Mouse (Mus musculus) limb, embryonic 15.5 days (tissue): ENCODE data around the gene Foxj2. TPM values are rescaled to one million over a fixed set of nuclear protein-coding genes. Genes with fewer than 3 reads are reported as not detected.
A peak's percentile ranks its signal among the peaks of the same experiment; 100 is the strongest.

ENCODE experiments used
- ATAC-seq: fragments of 200-750 bp; cut with Nextera tagmentation; 2 replicates; pipeline ENCODE4 v1.8.0; 2017; ENCODE audit warnings: low read depth, moderate TSS enrichment; ENCODE audit not compliant: insufficient number of reproducible peaks, low FRiP score, low TSS enrichment
- H3K27ac ChIP-seq: fragments of 300-500 bp; sonication (generic); 2 replicates; pipeline ENCODE4 v1.5.1; 2015; ENCODE audit warnings: moderate library complexity, mild to moderate bottlenecking, inconsistent platforms
- H3K27me3 ChIP-seq: fragments of 300-500 bp; sonication (generic); 2 replicates; pipeline ENCODE4 v1.6.1; 2015; ENCODE audit warnings: inconsistent platforms
- H3K36me3 ChIP-seq: fragments of 300-500 bp; sonication (generic); 2 replicates; pipeline ENCODE4 v1.6.1; 2015; ENCODE audit warnings: inconsistent platforms
- H3K4me1 ChIP-seq: fragments of 300-500 bp; sonication (generic); 2 replicates; pipeline ENCODE4 v1.6.1; 2015; ENCODE audit warnings: inconsistent platforms
- H3K4me2 ChIP-seq: fragments of 300-500 bp; sonication (generic); 2 replicates; pipeline ENCODE4 v1.6.1; 2015; ENCODE audit warnings: mild to moderate bottlenecking, inconsistent platforms
- H3K4me3 ChIP-seq: fragments of 300-500 bp; sonication (generic); 2 replicates; pipeline ENCODE4 v1.5.1; 2015; ENCODE audit warnings: mild to moderate bottlenecking, inconsistent platforms
- H3K9ac ChIP-seq: fragments of 300-500 bp; sonication (generic); 2 replicates; pipeline ENCODE4 v1.6.1; 2015; ENCODE audit warnings: inconsistent platforms
- H3K9me3 ChIP-seq: fragments of 300-500 bp; sonication (generic); 2 replicates; pipeline ENCODE4 v1.6.1; 2016; ENCODE audit warnings: inconsistent platforms
- WGBS: fragments of 180-500 bp; shearing (Covaris S2); methylation state at CpG from one replicate; pipeline ENCODE4 v1.1.7; 2015; 5-methylcytosine and 5-hydroxymethylcytosine counted together
- polyA plus RNA-seq: library from polyadenylated mRNA; unstranded; fragments of >200 nt; fragmentation: Nextera tagmentation; extraction: Ambion mirVana; gene quantifications from 2 replicates; pipeline ENCODE4 v1.2.1, GENCODE M21; 2015

Foxj2 gene
- polyA plus RNA-seq, 1 experiment from 2014 or later: 7.1 TPM

DNA sequence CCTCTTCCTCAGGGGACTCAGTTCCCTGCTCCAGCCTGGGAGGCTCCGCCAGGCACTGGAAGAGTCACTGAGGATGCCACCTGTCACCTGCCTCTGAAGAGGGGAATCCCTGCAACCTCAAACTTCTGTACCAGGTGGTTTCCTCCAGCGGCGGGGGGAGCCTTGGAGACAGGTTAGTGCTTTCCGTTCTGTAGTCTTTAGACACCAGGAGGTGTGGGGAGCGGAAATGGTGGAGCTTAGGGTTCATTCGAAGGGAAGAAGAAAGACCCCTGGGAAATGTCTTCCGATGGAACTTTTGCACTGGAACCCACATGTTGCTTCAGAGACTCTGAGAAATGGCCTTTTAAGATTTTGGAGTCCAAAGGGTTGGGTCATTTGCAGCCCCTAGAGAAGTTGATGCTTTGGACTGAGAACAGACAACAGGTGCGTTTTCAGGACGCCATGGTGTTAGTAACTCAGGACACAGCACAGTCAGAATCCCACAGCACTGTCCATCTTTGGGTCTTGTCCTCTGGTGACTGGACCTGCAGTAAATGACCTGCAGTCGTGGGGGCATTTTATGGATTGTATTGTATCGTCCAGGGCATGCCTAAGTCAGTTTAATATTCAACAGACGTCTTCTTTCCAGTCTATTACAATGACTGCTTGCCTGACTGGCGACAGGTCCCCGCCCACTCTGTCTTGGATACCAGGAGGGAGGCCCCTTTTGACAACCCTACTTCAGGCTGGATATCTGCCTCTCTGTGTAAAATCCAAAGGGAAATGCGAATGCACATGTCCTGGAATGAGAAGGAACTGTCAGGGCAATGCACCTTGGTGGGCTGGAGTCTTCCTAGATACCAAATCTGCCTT, 1.3 kb downstream of the Foxj2 start:
- Histone ChIP-seq H3K27me3 (no peaks in the 10 kb centered on the region), H3K4me2 (peak overlapping the region; percentile 77), H3K9ac (0 out of 2 replicates have a peak overlapping the region, but pooled peaks have one; percentile 96), H3K4me3 (peak overlapping the region; percentile 92), H3K27ac (no peak overlapping the region), H3K36me3 (no peaks in the 10 kb centered on the region), H3K9me3 (no peaks in the 10 kb centered on the region), H3K4me1 (peaks cover 46% of the 10 kb centered on the region)
- ATAC-seq: no peak
- 36% methylated on average over 15 of the region's 15 CpGs for WGBS

DNA sequence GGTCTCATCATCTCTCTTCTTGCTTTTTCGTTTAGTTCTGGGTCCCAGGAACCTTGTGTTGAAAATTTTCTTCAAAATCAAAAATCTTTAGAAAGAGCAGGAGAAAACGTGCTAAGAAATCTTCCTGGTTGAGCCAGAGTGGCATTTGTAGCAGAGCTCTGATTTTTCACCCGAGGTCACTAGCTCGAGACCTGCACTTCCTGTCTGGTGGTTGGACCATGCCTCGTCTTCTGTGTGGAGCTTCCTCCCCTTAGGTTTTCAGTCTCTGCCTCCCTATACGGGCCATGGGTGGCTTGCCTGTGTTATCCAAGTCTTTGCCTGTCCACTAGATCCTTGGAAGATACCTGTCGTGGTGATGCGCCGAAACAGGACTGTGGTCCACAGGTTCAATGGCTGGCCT, 2.1 kb downstream of the Foxj2 start:
- Histone ChIP-seq H3K4me1 (peaks cover 53% of the 10 kb centered on the region), H3K27ac (no peak overlapping the region), H3K9ac (no peak overlapping the region), H3K9me3 (no peaks in the 10 kb centered on the region), H3K27me3 (no peaks in the 10 kb centered on the region), H3K36me3 (no peaks in the 10 kb centered on the region), H3K4me3 (no peak overlapping the region), H3K4me2 (peak overlapping the region; percentile 77; the same call in 1 of the 2 replicates)
- no peak for ATAC-seq
- WGBS: 72% methylated on average over 9 of the region's 9 CpGs

- H3K9ac ChIP-seq: no peak overlapping the region
- no peaks in the 10 kb centered on the region for H3K9me3 ChIP-seq
- H3K27ac ChIP-seq: peak overlapping the region; percentile 50
- no peak overlapping the region for H3K4me3 ChIP-seq
- H3K36me3 ChIP-seq: peaks cover 10% of the 10 kb centered on the region; the same call in 1 of the 2 replicates
- 55% methylated on average over 10 of the region's 10 CpGs for WGBS
- H3K4me1 ChIP-seq: peaks cover 53% of the 10 kb centered on the region
- peak overlapping the region; percentile 14; the same call in 1 of the 2 replicates for H3K4me2 ChIP-seq
- no peaks in the 10 kb centered on the region for H3K27me3 ChIP-seq
- ATAC-seq: no peak
Observed at GRCm38 (mm10) chr6:122824086-122824485, 4.4 kb downstream of the Foxj2 start.

DNA sequence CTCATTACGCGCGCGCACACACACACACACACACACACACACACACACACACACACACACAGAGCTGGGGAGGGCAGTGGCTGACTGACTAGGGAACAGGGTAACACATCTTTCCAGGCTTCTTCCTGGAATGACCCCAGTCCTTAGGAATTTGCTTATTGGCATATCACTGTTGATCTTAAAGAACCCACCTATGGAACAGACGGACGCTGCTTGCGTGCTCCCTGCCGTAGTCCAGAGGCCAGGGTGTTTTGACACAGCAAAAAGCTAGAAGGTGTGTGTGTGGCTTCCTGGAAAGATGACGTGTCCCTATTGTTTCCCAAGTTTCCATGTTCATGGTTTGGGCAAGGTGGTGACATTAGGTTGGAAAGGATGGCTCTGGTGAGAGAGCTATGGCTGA, 5.5 kb downstream of the Foxj2 start:
- H3K4me2 ChIP-seq: no peak overlapping the region
- no peak overlapping the region for H3K27ac ChIP-seq
- H3K36me3 ChIP-seq: peaks cover 19% of the 10 kb centered on the region
- no peak overlapping the region for H3K9ac ChIP-seq
- no peak overlapping the region for H3K4me3 ChIP-seq
- no peak for ATAC-seq
- WGBS: 87% methylated on average over 9 of the region's 9 CpGs
- no peaks in the 10 kb centered on the region for H3K27me3 ChIP-seq
- H3K4me1 ChIP-seq: peaks cover 53% of the 10 kb centered on the region
- no peaks in the 10 kb centered on the region for H3K9me3 ChIP-seq

- 2% methylated on average over 29 of the region's 29 CpGs for WGBS
- ATAC-seq: peak; percentile 62
Observed at GRCm38 (mm10) chr6:122825923-122826742, 6.4 kb downstream of the Foxj2 start.

GRCm38 (mm10) chr6:122828086-122828485, 8.4 kb downstream of the Foxj2 start:
- Histone ChIP-seq H3K4me1 (peaks cover 26% of the 10 kb centered on the region), H3K4me3 (no peak overlapping the region), H3K4me2 (no peak overlapping the region), H3K27me3 (no peaks in the 10 kb centered on the region), H3K36me3 (peaks cover 43% of the 10 kb centered on the region), H3K27ac (no peak overlapping the region), H3K9ac (no peak overlapping the region), H3K9me3 (no peaks in the 10 kb centered on the region)
- WGBS: 52% methylated on average over 13 of the region's 13 CpGs
- no peak for ATAC-seq

More at GRCm38 (mm10) chr6:122825923-122826742, 6.4 kb downstream of the Foxj2 start:
- Histone ChIP-seq H3K4me2 (peak overlapping the region; percentile 78), H3K4me1 (peaks cover 43% of the 10 kb centered on the region), H3K27me3 (no peaks in the 10 kb centered on the region), H3K4me3 (peak overlapping the region; percentile 39), H3K9ac (peak overlapping the region; percentile 20; the same call in 1 of the 2 replicates), H3K27ac (peak overlapping the region; percentile 69), H3K9me3 (no peaks in the 10 kb centered on the region), H3K36me3 (peaks cover 27% of the 10 kb centered on the region)

GRCm38 (mm10) chr6:122832880-122833279, 13.2 kb downstream of the Foxj2 start:
- Histone ChIP-seq H3K36me3 (peaks cover 89% of the 10 kb centered on the region), H3K9ac (no peak overlapping the region), H3K9me3 (no peaks in the 10 kb centered on the region), H3K4me1 (no peaks in the 10 kb centered on the region), H3K27ac (no peak overlapping the region), H3K27me3 (no peaks in the 10 kb centered on the region), H3K4me2 (no peak overlapping the region), H3K4me3 (no peak overlapping the region)
- 70% methylated on average over 7 of the region's 7 CpGs for WGBS
- ATAC-seq: no peak

DNA sequence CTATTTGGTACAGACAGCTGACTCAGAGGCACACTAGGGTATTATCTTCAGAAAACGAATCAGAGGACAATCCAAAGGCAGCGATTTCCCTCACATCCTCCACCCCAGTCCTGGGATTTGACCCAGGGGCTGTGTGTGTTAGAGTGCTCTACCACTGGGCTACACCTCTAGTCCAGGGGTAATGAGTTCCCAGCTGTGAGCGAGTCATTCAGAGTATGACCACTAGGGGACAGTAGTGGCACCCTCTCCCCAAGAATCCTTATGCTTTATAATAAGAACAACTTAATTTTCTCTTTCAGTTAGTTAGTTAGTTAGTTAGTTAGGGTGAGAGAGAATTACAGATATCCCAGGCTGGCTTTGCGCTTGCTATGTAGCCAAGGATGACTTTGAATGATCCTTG, 14.7 kb downstream of the Foxj2 start:
- Histone ChIP-seq H3K4me2 (no peak overlapping the region), H3K36me3 (peaks cover 91% of the 10 kb centered on the region), H3K9me3 (no peaks in the 10 kb centered on the region), H3K4me1 (no peaks in the 10 kb centered on the region), H3K27ac (no peak overlapping the region), H3K27me3 (no peaks in the 10 kb centered on the region), H3K9ac (no peak overlapping the region), H3K4me3 (no peak overlapping the region)
- ATAC-seq: no peak
- WGBS: 72% methylated on average over 4 of the region's 4 CpGs

- Histone ChIP-seq H3K4me1 (no peaks in the 10 kb centered on the region), H3K9ac (no peak overlapping the region), H3K4me3 (no peak overlapping the region), H3K9me3 (no peaks in the 10 kb centered on the region), H3K36me3 (peaks cover 96% of the 10 kb centered on the region), H3K4me2 (no peak overlapping the region), H3K27me3 (no peaks in the 10 kb centered on the region), H3K27ac (no peak overlapping the region)
- ATAC-seq: no peak
- 93% methylated on average over 3 of the region's 3 CpGs for WGBS
Observed at GRCm38 (mm10) chr6:122836974-122837373, 17.3 kb downstream of the Foxj2 start.

DNA sequence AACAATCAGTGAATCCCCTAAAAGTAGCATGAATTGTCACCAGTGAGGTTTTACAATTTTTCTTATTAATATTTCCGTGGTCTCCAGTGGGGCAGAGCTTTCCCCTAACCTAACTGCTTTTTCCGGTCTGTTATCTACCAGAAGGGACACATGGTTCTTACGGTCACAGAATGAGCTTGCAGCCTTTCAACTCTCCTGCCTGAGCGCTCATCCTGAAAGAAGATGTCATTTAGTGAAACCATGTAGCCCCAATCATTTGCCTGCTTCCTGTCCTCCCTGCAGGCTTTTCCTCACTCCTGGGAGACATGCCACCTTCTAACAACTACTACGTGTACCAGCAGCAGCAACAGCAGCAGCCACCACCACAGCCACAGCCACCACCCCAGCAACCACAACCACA, 17.8 kb downstream of the Foxj2 start:
- ATAC-seq: no peak
- Histone ChIP-seq H3K36me3 (peaks cover 90% of the 10 kb centered on the region), H3K9me3 (no peaks in the 10 kb centered on the region), H3K4me3 (no peak overlapping the region), H3K4me2 (no peak overlapping the region), H3K27me3 (no peaks in the 10 kb centered on the region), H3K27ac (no peak overlapping the region), H3K9ac (no peak overlapping the region), H3K4me1 (no peaks in the 10 kb centered on the region)
- WGBS: 90% methylated on average over 5 of the region's 5 CpGs

GRCm38 (mm10) chr6:122843759-122844158, 24.0 kb downstream of the Foxj2 start:
- Histone ChIP-seq H3K9me3 (no peaks in the 10 kb centered on the region), H3K36me3 (peaks cover 67% of the 10 kb centered on the region), H3K27ac (no peak overlapping the region), H3K27me3 (no peaks in the 10 kb centered on the region), H3K4me3 (no peak overlapping the region), H3K9ac (no peak overlapping the region), H3K4me2 (no peak overlapping the region), H3K4me1 (no peaks in the 10 kb centered on the region)
- 66% methylated on average over 6 of the region's 6 CpGs for WGBS
- ATAC-seq: no peak

DNA sequence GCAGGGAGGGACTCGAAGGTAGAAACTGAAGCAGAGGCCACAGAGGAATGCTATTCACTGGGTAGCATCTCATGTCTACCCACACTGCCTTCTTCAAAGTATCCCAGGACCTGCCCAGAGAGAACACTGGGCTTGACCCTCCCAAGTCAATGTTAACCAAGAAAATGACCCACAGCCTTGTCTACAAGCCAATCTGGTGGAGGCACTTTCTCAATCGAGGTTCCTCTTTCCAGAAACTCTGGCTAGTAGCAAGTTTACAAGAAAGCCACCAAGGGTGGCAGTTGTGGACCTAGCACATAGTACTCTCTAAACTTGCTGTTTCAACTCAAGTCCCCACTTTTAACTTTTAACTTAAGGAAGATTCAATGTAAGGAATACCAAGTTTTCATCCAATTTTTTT, 33.0 kb downstream of the Foxj2 start:
- no peak overlapping the region for H3K4me2 ChIP-seq
- 58% methylated on average over 2 of the region's 2 CpGs for WGBS

More for the DNA sequence above, 33.0 kb downstream of the Foxj2 start:
- Histone ChIP-seq H3K9ac (no peak overlapping the region), H3K27me3 (no peaks in the 10 kb centered on the region), H3K27ac (no peak overlapping the region), H3K4me3 (no peak overlapping the region), H3K4me1 (no peaks in the 10 kb centered on the region), H3K36me3 (no peaks in the 10 kb centered on the region), H3K9me3 (no peaks in the 10 kb centered on the region)
- ATAC-seq: no peak
